Mouse (Mus musculus): ENCODE data around the gene Srd5a3. TPM values are rescaled to one million over a fixed set of nuclear protein-coding genes. Genes with fewer than 3 reads are reported as not detected.
"Not testable (repeated sequence)": the region's sequence is repeated elsewhere in the genome, so short reads cannot be mapped to it uniquely, and the experiment has no call there.

The Srd5a3 gene
- 35.9 and 45.3 TPM in 2 replicates for total RNA-seq (2017)

- peak; percentile 92 for ATAC-seq (ENCODE audit: extremely low read depth, insufficient number of reproducible peaks, low FRiP score, poor library complexity, severe bottlenecking)
Measured at GRCm38 (mm10) chr5:76139808-76140729, at the start of gene Srd5a3. Gene Srd5a3 (plus strand): TSS chr5:76140271.

GRCm38 (mm10) chr5:76103809-76104208 is 36.3 kb upstream of the Srd5a3 start:
- ATAC-seq (ENCODE audit: extremely low read depth, insufficient number of reproducible peaks, low FRiP score, poor library complexity, severe bottlenecking): not testable (repeated sequence)

GRCm38 (mm10) chr5:76107306-76107705 is 32.8 kb upstream of the Srd5a3 start:
- ATAC-seq (ENCODE audit: extremely low read depth, insufficient number of reproducible peaks, low FRiP score, poor library complexity, severe bottlenecking): no peak

- no peak for ATAC-seq (ENCODE audit: extremely low read depth, insufficient number of reproducible peaks, low FRiP score, poor library complexity, severe bottlenecking)
Measured at GRCm38 (mm10) chr5:76108496-76108895, 31.6 kb upstream of the Srd5a3 start.

GRCm38 (mm10) chr5:76111173-76111572 is 28.9 kb upstream of the Srd5a3 start:
- ATAC-seq (ENCODE audit: extremely low read depth, insufficient number of reproducible peaks, low FRiP score, poor library complexity, severe bottlenecking): no peak

- ATAC-seq (ENCODE audit: extremely low read depth, insufficient number of reproducible peaks, low FRiP score, poor library complexity, severe bottlenecking): no peak
Measured at GRCm38 (mm10) chr5:76112016-76112415, 28.1 kb upstream of the Srd5a3 start.

GRCm38 (mm10) chr5:76115436-76116041 is 24.5 kb upstream of the Srd5a3 start:
- ATAC-seq (ENCODE audit: extremely low read depth, insufficient number of reproducible peaks, low FRiP score, poor library complexity, severe bottlenecking): no peak

- ATAC-seq (ENCODE audit: extremely low read depth, insufficient number of reproducible peaks, low FRiP score, poor library complexity, severe bottlenecking): peak; percentile 46; the same call in 1 of the 2 replicates
Measured at GRCm38 (mm10) chr5:76118441-76118840, 21.6 kb upstream of the Srd5a3 start.

- no peak for ATAC-seq (ENCODE audit: extremely low read depth, insufficient number of reproducible peaks, low FRiP score, poor library complexity, severe bottlenecking)
Measured at GRCm38 (mm10) chr5:76120634-76121033, 19.4 kb upstream of the Srd5a3 start.

GRCm38 (mm10) chr5:76127584-76128316 is 12.3 kb upstream of the Srd5a3 start:
- ATAC-seq (ENCODE audit: extremely low read depth, insufficient number of reproducible peaks, low FRiP score, poor library complexity, severe bottlenecking): no peak

- no peak for ATAC-seq (ENCODE audit: extremely low read depth, insufficient number of reproducible peaks, low FRiP score, poor library complexity, severe bottlenecking)
Measured at GRCm38 (mm10) chr5:76130292-76130691, 9.8 kb upstream of the Srd5a3 start.

GRCm38 (mm10) chr5:76131990-76132389 is 8.1 kb upstream of the Srd5a3 start:
- peak; percentile 61; the same call in 1 of the 2 replicates for ATAC-seq (ENCODE audit: extremely low read depth, insufficient number of reproducible peaks, low FRiP score, poor library complexity, severe bottlenecking)

- ATAC-seq (ENCODE audit: extremely low read depth, insufficient number of reproducible peaks, low FRiP score, poor library complexity, severe bottlenecking): no peak
Measured at GRCm38 (mm10) chr5:76135644-76136043, 4.4 kb upstream of the Srd5a3 start.

GRCm38 (mm10) chr5:76136271-76136670 is 3.8 kb upstream of the Srd5a3 start:
- no peak; the same call in 1 of the 2 replicates for ATAC-seq (ENCODE audit: extremely low read depth, insufficient number of reproducible peaks, low FRiP score, poor library complexity, severe bottlenecking)

GRCm38 (mm10) chr5:76137586-76137985 is 2.5 kb upstream of the Srd5a3 start:
- no peak for ATAC-seq (ENCODE audit: extremely low read depth, insufficient number of reproducible peaks, low FRiP score, poor library complexity, severe bottlenecking)

- ATAC-seq (ENCODE audit: extremely low read depth, insufficient number of reproducible peaks, low FRiP score, poor library complexity, severe bottlenecking): no peak
Measured at GRCm38 (mm10) chr5:76138071-76138470, 2.0 kb upstream of the Srd5a3 start.

GRCm38 (mm10) chr5:76138512-76138911 is 1.6 kb upstream of the Srd5a3 start:
- ATAC-seq (ENCODE audit: extremely low read depth, insufficient number of reproducible peaks, low FRiP score, poor library complexity, severe bottlenecking): no peak

GRCm38 (mm10) chr5:76139171-76139671 is 850 bp upstream of the Srd5a3 start:
- ATAC-seq (ENCODE audit: extremely low read depth, insufficient number of reproducible peaks, low FRiP score, poor library complexity, severe bottlenecking): no peak

GRCm38 (mm10) chr5:76140730-76141066 is 627 bp downstream of the Srd5a3 start:
- peak; percentile 18; the same call in 1 of the 2 replicates for ATAC-seq (ENCODE audit: extremely low read depth, insufficient number of reproducible peaks, low FRiP score, poor library complexity, severe bottlenecking)
